Mouse (Mus musculus) heart, postnatal 36 days (tissue): ENCODE results near the gene Fars2. TPM values are rescaled to one million over a fixed set of nuclear protein-coding genes. Genes with fewer than 3 reads are reported as not detected.

Experiments
- DNase-seq, 2 experiments: peaks; one replicate each; pipeline ENCODE4 v3.0.0; 2021 to 2022
- intact Hi-C: fragments of 180-260 bp; cut with DNase I; formaldehyde crosslinking; loops from one replicate; pipeline ENCODE4 v1.15.1; 2025
- total RNA-seq, 2 experiments: library from RNA; stranded (reverse); gene quantifications; 2 replicates each; pipeline ENCODE4 v1.2.3; 2021

Fars2 gene
- total RNA-seq, 2 experiments from 2014 or later = 79.2 to 87.6 TPM

DNA sequence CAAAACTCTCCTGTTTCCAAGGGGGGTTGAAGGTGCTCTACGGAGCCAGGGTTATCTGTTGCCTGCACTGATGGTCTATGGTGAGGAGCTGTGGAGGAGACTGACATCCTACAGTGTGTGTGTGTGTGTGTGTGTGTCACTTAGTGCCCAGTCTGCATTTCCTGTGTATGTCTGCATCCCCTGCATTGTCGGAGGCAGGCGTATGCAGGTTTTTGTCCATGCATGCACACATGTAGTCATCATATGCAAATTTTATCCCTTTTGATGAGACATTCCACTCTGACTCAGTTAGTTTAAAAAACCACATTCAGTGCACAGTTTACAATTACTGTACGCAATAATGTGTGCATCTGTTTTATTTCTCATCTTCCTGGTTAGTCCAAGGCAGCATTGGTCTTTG lies 96.8 kb downstream of the Fars2 start:
- DNase-seq = no peak
- intact Hi-C loops = no loop called here

- no peak for DNase-seq
- intact Hi-C loops = no loop called here
Measured at GRCm38 (mm10) chr13:36216005-36216404, 98.8 kb downstream of the Fars2 start.

DNA sequence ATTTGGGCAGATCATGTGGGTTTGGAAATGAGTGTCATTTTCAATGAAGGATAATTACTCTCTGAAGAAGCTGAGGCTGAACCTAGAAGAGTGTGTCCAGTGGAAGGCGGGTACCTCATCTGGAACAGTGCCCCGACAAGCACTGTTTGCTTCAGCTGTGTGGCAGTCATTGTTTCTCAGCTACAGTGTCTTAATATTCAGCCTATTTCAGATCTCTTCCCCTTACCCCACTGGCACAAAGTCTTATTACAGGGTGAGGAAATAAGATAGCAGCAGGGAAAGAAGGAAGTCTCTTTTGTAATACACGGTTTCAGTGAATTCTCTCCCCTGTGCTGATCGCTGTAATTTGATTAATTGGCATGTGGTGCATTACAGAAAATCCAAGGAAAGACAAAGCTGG lies 101.1 kb downstream of the Fars2 start:
- intact Hi-C loops = no loop called here
- DNase-seq = no peak

DNA sequence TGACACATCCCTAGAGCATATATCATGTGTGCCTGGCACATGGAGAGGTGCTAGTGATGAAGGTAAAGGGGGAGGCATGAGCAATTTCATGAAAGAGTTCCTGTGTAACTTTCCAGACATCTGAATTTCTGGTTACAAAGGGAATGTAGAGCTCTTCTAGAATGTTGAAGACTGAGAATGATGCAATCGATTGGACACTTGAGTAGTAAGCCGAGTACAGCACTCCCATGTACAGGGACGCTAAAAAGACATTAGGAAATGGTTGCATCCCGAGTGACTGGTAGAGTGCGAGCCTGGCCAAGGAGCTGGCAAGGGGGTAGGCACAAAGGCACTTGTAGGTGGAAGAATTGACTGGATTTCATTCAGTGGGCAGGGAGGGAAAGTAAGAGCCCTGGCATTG lies 102.3 kb downstream of the Fars2 start:
- no peak for DNase-seq
- intact Hi-C loops = no loop called here

GRCm38 (mm10) chr13:36221897-36222296 lies 104.7 kb downstream of the Fars2 start:
- DNase-seq = no peak
- intact Hi-C loops = loop anchor here (5.0 kb wide), 1 partner anchor 1090 kb away; no protein-coding TSS in a partner anchor

DNA sequence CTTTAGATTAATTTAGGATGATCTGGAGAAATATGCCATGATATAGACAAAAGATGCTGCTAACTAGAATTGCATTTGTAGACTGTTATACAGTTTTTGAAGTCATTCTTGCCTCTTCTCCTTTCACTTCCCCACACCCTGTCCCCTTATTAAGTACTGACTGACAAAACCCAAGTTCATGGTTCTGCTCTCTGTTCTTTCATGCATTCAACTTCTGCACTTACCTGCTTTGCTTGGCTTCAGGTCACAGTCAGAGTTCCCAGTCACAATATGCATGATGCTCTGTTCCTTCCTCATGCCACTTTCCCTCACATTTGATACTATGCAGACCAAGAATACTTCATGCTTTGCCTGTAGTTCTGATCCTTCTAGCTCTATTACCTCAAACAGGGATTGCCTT lies 105.5 kb downstream of the Fars2 start:
- DNase-seq = no peak
- intact Hi-C loops = loop anchor here (5.0 kb wide), 1 partner anchor 1090 kb away; no protein-coding TSS in a partner anchor

- intact Hi-C loops = loop anchor here (5.0 kb wide), 1 partner anchor 1088 kb away; no protein-coding TSS in a partner anchor
- no peak for DNase-seq
Measured at GRCm38 (mm10) chr13:36224431-36224830, 107.2 kb downstream of the Fars2 start.

DNA sequence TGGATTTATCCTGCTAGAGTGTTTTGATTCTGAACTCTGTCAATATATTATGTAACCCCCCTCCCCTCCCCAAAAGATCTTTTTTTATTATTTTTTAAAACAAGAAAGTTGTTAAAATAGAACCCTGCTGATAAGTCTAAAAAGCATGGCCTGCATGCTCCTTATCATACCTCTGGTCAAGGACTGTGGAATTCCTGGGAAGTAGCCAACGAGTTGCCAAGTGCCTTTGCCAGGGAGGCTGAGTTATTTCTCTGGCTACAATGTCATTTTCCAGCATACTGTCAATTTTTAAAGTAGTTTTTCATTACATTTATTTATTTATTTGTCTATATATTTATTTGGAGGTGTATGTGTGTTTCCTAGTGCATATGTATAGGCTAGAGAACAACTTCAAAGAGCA lies 125.0 kb downstream of the Fars2 start:
- intact Hi-C loops = no loop called here
- no peak for DNase-seq

GRCm38 (mm10) chr13:36253936-36254335 lies 136.7 kb downstream of the Fars2 start:
- intact Hi-C loops = no loop called here
- DNase-seq = no peak

DNA sequence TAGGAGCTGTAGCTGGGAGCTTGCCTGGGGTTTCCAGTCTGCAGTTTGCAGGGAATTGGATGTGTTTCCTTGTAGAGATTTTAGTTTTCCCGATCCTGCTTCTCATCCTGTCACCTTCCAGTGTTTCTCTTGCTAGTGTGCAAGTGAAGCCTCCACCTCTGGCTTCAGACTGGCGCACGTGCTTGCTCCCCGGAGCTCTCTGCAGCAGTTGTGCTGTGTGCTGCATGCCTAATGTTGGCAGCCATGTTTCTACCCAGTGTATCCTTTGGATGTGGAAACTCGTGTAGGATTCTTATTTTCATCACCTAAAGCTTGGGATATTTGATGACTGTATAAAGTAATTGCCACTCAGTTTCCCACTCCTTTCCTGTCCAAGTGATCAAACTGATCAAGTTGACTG lies 140.0 kb downstream of the Fars2 start:
- intact Hi-C loops = no loop called here
- no peak for DNase-seq

DNA sequence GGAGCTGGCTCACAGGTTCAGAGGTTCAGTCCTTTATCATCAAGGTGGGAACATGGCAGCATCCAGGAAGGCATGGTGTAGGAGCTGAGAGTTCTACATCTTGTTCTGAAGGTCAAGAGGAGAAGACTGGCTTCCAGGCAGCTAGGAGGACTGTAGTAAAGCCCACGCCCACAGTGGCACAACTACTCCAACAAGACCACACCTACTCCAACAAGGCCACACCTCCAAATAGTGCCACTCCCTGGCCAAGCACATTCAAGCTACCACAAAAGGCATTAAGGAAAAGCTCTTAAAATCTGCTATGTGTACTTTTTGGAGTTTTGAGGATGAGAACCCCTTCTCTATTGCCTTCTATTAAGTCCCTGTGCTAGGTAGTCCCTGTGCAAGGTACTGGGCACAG lies 142.5 kb downstream of the Fars2 start:
- intact Hi-C loops = no loop called here
- DNase-seq = no peak

- intact Hi-C loops = no loop called here
- no peak for DNase-seq
Measured at GRCm38 (mm10) chr13:36261299-36261698, 144.1 kb downstream of the Fars2 start.

DNA sequence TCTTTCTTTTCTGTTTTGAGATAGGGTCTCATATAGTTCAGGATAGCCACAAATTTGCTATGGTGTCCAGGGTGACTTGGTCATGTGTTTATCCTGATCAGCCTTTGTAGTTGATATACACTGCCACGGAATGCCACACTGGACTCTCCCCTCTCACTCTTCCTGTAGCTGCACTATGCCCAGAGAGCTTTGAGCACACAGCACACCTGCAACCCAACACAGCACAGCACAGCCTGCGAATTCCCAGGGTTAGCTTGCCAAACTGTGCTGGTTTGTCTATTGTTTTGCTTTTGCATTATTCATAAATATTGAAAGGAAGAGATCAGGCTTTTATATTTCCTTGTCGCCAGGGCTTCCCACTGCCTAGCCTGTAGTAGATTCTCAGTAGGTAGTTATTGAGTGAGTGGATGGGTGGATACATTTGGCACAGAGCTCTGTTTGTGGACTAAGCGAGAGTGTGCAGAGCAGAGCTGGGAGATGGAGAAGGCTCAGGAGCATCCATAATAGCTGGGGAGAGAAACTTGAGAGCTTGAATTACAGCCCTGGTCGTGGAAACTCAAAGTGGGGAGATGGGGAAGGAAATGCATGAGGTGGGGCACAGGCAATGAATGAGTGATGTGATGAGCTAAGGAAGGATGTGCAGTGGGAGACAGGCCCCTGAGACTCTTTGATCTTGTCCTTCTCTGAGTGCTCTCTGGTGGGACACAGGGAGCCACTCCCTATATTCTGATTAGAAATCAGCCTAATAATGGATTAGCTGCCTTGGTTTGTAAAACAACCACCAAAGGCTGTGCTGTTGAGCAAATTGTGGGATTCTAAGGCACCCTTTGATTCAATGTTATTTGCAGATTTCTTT lies 146.3 kb downstream of the Fars2 start:
- no peak for DNase-seq
- intact Hi-C loops = no loop called here

DNA sequence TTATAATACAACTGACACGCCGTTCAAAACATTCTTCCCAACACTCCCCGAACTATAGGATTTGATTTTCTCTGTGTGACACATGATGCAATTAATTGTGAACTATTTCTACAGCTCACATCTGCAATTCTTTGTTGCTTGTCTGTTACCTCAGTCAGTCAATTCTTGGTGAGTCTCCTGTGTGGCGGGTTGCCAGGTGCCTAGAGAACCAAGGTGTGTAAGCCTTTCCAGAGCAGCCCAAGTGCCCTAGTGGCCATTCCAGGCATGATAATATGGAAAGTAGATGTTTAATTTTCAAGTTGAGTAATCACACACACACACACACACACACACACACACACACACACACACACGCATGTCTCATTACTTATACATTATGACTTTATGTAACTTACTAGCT lies 147.2 kb downstream of the Fars2 start:
- no peak for DNase-seq
- intact Hi-C loops = no loop called here

GRCm38 (mm10) chr13:36265342-36265744 lies 148.1 kb downstream of the Fars2 start:
- intact Hi-C loops = no loop called here
- DNase-seq = no peak

GRCm38 (mm10) chr13:36267399-36267798 lies 150.2 kb downstream of the Fars2 start:
- intact Hi-C loops = no loop called here
- DNase-seq = no peak

DNA sequence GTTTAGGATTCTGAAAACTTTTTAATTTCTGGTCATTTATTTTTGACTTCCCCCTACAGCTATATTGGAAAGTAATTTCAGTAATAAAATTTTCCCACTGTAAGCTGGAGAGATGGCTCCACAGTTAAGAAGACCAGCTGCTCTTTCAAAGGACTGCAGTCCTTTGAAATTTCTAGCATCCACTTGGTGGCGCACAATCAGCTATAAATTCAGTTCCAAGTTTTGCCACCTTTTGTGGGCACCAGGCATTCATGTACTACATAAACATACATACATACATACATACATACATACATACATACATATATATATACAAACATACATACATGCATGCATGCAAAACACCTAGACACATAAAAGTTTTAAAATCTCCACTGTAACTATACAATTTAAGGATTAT lies 153.7 kb downstream of the Fars2 start:
- no peak for DNase-seq
- intact Hi-C loops = no loop called here

DNA sequence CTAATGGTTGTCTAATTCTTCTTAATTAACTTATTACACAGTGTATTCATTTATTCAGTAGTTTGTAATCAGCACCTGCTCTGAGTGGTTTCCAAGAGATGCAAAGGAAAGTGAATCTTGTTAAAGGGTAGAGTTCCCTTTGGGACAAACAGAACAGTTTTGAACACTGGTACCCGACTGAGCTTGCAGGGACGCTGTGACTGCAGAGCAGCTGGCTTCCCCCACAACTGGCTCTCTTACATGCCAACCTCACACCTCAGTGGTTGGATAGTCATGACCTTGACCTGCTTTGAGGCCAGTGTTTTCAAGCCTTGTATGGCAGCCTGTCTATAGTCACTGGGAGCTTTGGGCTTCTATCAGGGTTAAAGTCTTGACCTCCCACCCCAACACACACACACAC lies 156.3 kb downstream of the Fars2 start:
- no peak for DNase-seq
- intact Hi-C loops = no loop called here

GRCm38 (mm10) chr13:36276194-36276593 lies 159.0 kb downstream of the Fars2 start:
- intact Hi-C loops = loop anchor here (5.0 kb wide), 1 partner anchor 159 kb away; the partner anchor contains the start of genes Fars2 and Lyrm4
- no peak for DNase-seq

- peak; percentile 73 to 81 for DNase-seq
- intact Hi-C loops = loop anchor here (2.0 to 10.0 kb wide), 4 partner anchors 265 to 1031 kb away; partner anchors contain the start of gene Nrn1
Measured at GRCm38 (mm10) chr13:36282018-36282417, 164.8 kb downstream of the Fars2 start.

DNA sequence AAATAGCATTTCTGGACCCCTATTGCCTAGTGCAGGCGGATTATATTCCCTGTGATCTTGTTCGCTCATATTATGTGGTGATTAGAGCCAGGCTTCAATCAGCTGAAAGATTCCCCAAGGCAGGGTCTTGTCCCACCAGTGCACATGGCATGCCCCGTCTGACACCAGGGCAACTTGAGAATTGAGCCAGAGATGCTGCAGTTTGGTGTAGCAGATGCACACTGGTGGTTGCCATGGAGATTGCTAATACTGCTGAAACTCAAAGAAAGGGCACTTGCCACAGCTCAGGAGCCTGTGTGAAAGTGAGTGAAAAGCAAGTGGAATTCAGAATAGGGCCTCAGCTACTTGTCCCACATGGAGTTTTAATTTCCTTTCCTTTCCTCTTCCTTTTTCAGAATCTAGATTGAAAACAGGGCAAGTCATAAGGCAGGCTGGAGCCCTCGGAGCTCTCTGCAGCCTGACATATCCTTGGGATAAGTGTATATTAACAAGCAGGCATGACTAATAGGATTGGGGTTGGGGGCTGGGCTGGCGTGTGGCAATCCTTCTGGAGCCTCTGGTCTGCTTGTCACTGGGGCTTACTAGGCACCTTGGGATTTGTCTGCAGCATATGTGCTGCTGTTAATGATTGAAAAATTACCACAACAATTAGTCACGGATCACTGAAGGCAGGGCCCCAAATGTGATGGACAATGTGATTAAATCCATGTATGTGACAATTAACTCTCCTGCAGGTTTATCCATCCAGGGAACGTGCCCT lies 165.8 kb downstream of the Fars2 start:
- DNase-seq = no peak
- intact Hi-C loops = loop anchor here (2.0 to 10.0 kb wide), 4 partner anchors 266 to 1030 kb away; partner anchors contain the start of gene Nrn1
